Mouse (Mus musculus) 416B (cell line): ENCODE measurements around the gene 4921517D22Rik.
"Not testable (repeated sequence)": the region's sequence is repeated elsewhere in the genome, so short reads cannot be mapped to it uniquely, and the experiment has no call there.

Experiments used
- DNase-seq: peaks from one replicate; pipeline ENCODE4 v3.0.0; 2011; ENCODE audit warnings: low read depth

Gene 4921517D22Rik

GRCm38 (mm10) chr13:59694008-59694407, at the start of gene 4921517D22Rik:
TSS of gene 4921517D22Rik (minus strand) at chr13:59694108.
- no peak for DNase-seq

- peak; percentile 72 for DNase-seq
Observed at GRCm38 (mm10) chr13:59741697-59742096, 47.8 kb upstream of the 4921517D22Rik start.

GRCm38 (mm10) chr13:59741096-59741495, 47.2 kb upstream of the 4921517D22Rik start:
- DNase-seq = no peak

GRCm38 (mm10) chr13:59739397-59739796, 45.5 kb upstream of the 4921517D22Rik start:
- no peak for DNase-seq

GRCm38 (mm10) chr13:59738455-59738854, 44.5 kb upstream of the 4921517D22Rik start:
- no peak for DNase-seq

- DNase-seq = peak; percentile 90
Observed at GRCm38 (mm10) chr13:59735190-59735589, 41.3 kb upstream of the 4921517D22Rik start.

- peak; percentile 54 for DNase-seq
Observed at GRCm38 (mm10) chr13:59734347-59734746, 40.4 kb upstream of the 4921517D22Rik start.

- peak; percentile 16 for DNase-seq
Observed at GRCm38 (mm10) chr13:59733936-59734335, 40.0 kb upstream of the 4921517D22Rik start.

- no peak for DNase-seq
Observed at GRCm38 (mm10) chr13:59731652-59732051, 37.7 kb upstream of the 4921517D22Rik start, which contains the start of gene Spata31d1d. TSS of gene Spata31d1d (minus strand) at chr13:59731752.

GRCm38 (mm10) chr13:59728378-59729093, 34.6 kb upstream of the 4921517D22Rik start:
- DNase-seq = peak; percentile 90

GRCm38 (mm10) chr13:59726139-59726867, 32.4 kb upstream of the 4921517D22Rik start:
- no peak for DNase-seq

- DNase-seq = not testable (repeated sequence)
Observed at GRCm38 (mm10) chr13:59722089-59722488, 28.2 kb upstream of the 4921517D22Rik start.

- DNase-seq = no peak
Observed at GRCm38 (mm10) chr13:59719475-59719874, 25.6 kb upstream of the 4921517D22Rik start.

- not testable (repeated sequence) for DNase-seq
Observed at GRCm38 (mm10) chr13:59718857-59719440, 25.0 kb upstream of the 4921517D22Rik start.

GRCm38 (mm10) chr13:59713710-59714109, 19.8 kb upstream of the 4921517D22Rik start:
- DNase-seq = no peak

GRCm38 (mm10) chr13:59711984-59712383, 18.1 kb upstream of the 4921517D22Rik start, which contains the start of gene Spata31d1b:
TSS of gene Spata31d1b (plus strand) at chr13:59712284.
- not testable (repeated sequence) for DNase-seq

GRCm38 (mm10) chr13:59710230-59710629, 16.3 kb upstream of the 4921517D22Rik start, which contains the start of gene Spata31d1a:
TSS of gene Spata31d1a (minus strand) at chr13:59710330.
- DNase-seq = no peak

- peak; percentile 75 for DNase-seq
Observed at GRCm38 (mm10) chr13:59704562-59704961, 10.7 kb upstream of the 4921517D22Rik start.

GRCm38 (mm10) chr13:59703514-59703913, 9.6 kb upstream of the 4921517D22Rik start:
- DNase-seq = no peak

- not testable (repeated sequence) for DNase-seq
Observed at GRCm38 (mm10) chr13:59700137-59700536, 6.2 kb upstream of the 4921517D22Rik start.

- DNase-seq = no peak
Observed at GRCm38 (mm10) chr13:59699131-59699530, 5.2 kb upstream of the 4921517D22Rik start.

- no peak for DNase-seq
Observed at GRCm38 (mm10) chr13:59695781-59696180, 1.9 kb upstream of the 4921517D22Rik start.
